Mouse (Mus musculus) heart, postnatal 0 days (tissue): Measurements from ENCODE around the gene Vwa2.

Experiments
- CTCF ChIP-seq: IDR thresholded peaks from 2 replicates; pipeline ENCODE4 v1.5.1; 2016; ENCODE audit warnings: antibody characterized with exemption, control low read depth, low read depth
- EP300 ChIP-seq: IDR thresholded peaks from 2 replicates; pipeline ENCODE4 v1.6.1; 2016; ENCODE audit warnings: antibody characterized with exemption, low read depth

DNA sequence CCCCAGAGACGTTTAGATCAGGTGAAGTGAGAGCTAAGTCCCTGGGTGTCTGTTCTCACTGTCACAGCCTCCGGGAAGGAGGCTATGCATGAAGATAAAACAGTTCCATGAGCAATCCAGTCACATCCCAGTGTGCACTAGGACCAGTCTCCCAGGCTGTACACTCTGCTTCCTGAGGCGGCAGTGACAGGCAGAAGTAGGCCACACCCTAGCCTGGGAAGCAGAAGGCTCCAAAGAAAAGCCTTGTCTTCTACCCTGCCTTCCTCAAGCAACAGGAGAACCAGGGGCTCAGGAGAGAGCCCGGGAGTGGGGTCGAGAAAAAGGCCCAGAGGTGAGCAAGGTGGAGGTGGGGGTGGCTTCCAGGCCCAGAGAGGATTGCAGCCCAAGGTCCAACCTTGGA lies 47.7 kb downstream of the Vwa2 start:
- no peak for TF ChIP-seq EP300
- no peak for TF ChIP-seq CTCF
